Mouse (Mus musculus): ENCODE results near the gene Tdp1. TPM values are rescaled to one million over a fixed set of nuclear protein-coding genes. Genes with fewer than 3 reads are reported as not detected.

The Tdp1 gene
- polyA plus RNA-seq, 1 experiment from 2014 or later, result 21.2 TPM

DNA sequence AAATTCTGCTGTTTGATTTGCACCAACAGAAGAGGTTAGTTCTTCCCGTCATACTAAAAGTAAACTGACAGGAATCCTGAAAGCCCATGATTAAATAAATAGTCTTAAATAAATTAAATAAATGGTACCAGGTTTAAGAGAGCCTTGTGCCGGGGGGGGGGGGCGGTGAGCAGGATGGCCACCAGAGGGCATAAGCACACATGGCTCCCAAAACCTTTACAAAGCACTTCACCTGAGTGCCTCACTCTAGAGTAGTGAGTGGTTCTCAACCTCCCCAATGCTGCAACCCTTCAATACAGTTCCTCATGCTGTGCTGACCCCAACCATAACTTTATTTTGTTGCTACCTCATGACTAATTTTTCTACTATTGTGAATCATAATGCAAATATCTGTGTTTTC, 15.7 kb downstream of the Tdp1 start:
- no peak for ATAC-seq (replicated peaks; ENCODE audit: insufficient number of reproducible peaks, insufficient read depth, low FRiP score, low read depth)
- Histone ChIP-seq H3K9ac (no peak overlapping the region), H3K4me1 (replicated peaks) (peaks cover 13% of the 10 kb centered on the region), H3K36me3 (peaks cover 34% of the 10 kb centered on the region), H3K27me3 (no peaks in the 10 kb centered on the region), H3K4me3 (no peak overlapping the region), H3K9me3 (replicated peaks) (no peaks in the 10 kb centered on the region), H3K27ac (no peak overlapping the region), H3K4me2 (no peak overlapping the region)
- WGBS, result 75% methylated on average over 1 of the region's 3 CpGs

DNA sequence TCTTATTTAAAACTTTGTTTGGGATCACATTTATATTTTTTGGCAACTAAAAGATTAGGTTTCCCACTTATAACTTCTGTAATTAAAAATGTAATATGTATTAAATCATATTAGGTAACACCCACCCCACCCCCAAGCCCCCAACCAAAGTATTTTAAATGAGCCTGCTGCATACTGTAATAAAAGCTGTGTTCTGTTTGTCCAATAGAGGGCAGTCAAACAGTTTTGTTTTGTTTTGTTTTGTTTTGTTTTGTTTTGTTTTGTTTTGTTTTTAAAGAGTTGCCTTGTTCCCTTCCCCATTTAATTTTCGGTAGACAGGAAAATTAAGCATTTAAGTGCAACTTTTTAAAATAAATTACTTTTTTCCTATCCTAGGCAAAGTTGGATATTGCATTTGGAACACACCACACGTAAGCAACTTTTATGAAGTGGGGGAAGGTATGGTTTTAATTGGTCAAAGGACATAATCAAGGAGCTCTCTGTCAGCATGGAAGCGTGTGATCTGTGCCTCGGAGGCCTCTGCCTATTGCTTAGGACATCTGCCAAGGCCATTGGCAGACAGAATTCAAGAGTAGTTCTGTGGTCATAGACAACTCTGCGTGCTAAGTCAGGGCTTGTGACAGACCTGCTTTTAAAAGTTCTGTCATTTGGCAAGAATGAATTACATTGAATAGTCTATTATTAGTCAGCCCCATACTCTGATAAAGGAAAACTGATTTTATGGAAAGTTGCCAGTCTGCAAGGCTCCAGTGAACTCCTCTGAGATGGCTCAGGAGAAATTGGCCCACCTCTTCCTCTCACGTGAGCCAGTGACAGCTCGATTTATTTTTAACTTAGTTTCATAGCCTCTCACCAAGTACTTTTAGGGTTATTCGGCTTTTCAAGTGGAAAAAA, 17.9 kb downstream of the Tdp1 start:
- Histone ChIP-seq H3K9ac (no peak overlapping the region), H3K36me3 (peaks cover 26% of the 10 kb centered on the region; the same call in 1 of the 2 replicates), H3K9me3 (replicated peaks) (no peaks in the 10 kb centered on the region), H3K27me3 (no peaks in the 10 kb centered on the region), H3K4me3 (no peak overlapping the region), H3K4me1 (replicated peaks) (peaks cover 13% of the 10 kb centered on the region), H3K27ac (peak overlapping the region; percentile 90), H3K4me2 (0 out of 2 replicates have a peak overlapping the region, but pooled peaks have one; percentile 30)
- peak; percentile 89 for ATAC-seq (replicated peaks; ENCODE audit: insufficient number of reproducible peaks, insufficient read depth, low FRiP score, low read depth)
- WGBS, result 30% methylated on average over 8 of the region's 8 CpGs

DNA sequence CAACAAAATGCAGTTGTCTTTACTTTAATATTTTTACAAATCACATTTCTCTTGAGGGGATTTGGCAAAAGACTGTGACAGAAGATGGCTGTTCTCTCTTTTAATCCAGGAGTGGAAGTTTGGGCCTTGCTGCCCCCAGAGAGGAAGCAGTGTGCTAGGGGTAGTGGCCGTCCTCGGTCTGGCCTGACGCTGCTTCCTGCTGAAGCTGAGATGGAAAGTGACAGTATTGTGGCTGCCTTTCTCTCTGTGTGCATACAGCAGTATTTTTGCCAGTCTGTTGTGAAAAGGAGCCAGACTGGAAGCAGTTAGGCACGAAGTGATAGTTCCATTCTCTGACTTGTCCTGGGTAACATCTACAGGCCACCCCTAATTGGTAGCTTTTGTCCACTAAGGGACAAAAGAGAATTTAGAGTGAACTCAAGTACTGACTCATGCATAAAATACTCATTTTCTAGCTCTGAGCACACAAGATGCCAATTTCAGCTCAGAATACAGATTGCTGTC, 18.6 kb downstream of the Tdp1 start:
- Histone ChIP-seq H3K4me2 (no peak overlapping the region), H3K9me3 (replicated peaks) (no peaks in the 10 kb centered on the region), H3K27ac (peak overlapping the region; percentile 90), H3K4me3 (no peak overlapping the region), H3K9ac (no peak overlapping the region), H3K4me1 (replicated peaks) (peaks cover 13% of the 10 kb centered on the region), H3K27me3 (no peaks in the 10 kb centered on the region), H3K36me3 (peaks cover 26% of the 10 kb centered on the region; the same call in 1 of the 2 replicates)
- no peak; the same call in 1 of the 2 replicates for ATAC-seq (replicated peaks; ENCODE audit: insufficient number of reproducible peaks, insufficient read depth, low FRiP score, low read depth)
- WGBS, result 50% methylated on average over 4 of the region's 4 CpGs

DNA sequence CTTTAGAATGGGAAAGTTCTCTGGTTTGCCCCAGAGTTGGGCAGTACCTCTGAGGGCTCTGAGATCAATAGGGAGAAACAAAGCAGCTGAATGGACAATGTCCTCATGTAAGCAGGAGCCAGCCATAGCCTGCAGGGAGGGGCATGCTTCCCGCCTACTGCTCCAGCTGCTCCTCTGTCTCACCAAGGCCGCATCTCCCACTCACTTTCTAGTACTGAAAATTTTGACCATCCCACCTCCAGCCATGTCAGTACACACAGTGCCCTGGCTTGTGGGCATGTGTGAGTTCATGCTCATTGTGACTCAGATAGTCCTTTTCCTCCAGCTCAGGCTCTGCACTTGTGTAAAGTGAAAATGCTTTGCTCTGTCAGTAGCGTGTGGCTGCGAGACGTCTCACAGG, 20.2 kb downstream of the Tdp1 start:
- no peak overlapping the region for H3K27ac ChIP-seq
- H3K9ac ChIP-seq, result no peak overlapping the region
- H3K4me2 ChIP-seq, result no peak overlapping the region
- H3K27me3 ChIP-seq, result no peaks in the 10 kb centered on the region
- peaks cover 26% of the 10 kb centered on the region; the same call in 1 of the 2 replicates for H3K36me3 ChIP-seq
- WGBS, result 86% methylated on average over 5 of the region's 5 CpGs
- no peaks in the 10 kb centered on the region for H3K9me3 ChIP-seq (replicated peaks)
- peaks cover 13% of the 10 kb centered on the region for H3K4me1 ChIP-seq (replicated peaks)
- H3K4me3 ChIP-seq, result no peak overlapping the region
- no peak for ATAC-seq (replicated peaks; ENCODE audit: insufficient number of reproducible peaks, insufficient read depth, low FRiP score, low read depth)

DNA sequence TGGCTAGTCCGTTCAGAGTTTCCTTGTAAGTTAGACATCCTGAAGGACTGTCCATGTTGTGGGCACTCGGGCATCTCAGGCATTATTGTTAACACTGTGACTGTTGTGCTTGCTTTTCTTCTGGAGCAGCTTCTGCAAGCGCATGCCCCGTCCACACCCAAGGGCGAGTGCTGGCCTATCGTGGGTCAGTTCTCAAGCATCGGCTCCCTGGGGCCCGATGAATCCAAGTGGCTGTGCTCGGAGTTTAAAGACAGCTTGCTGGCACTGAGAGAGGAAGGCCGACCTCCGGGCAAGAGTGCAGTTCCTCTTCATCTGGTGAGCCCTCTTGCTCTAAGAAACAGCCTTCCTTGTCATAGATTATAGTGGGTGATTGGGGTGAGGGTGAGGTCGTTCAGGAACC, 27.1 kb downstream of the Tdp1 start:
- Histone ChIP-seq H3K9ac (no peak overlapping the region), H3K27ac (no peak overlapping the region), H3K4me3 (no peak overlapping the region), H3K36me3 (peaks cover 41% of the 10 kb centered on the region; the same call in 1 of the 2 replicates), H3K27me3 (no peaks in the 10 kb centered on the region), H3K4me2 (no peak overlapping the region), H3K4me1 (replicated peaks) (peaks cover 4% of the 10 kb centered on the region; the same call in 1 of the 2 replicates), H3K9me3 (replicated peaks) (no peaks in the 10 kb centered on the region)
- 88% methylated on average over 12 of the region's 12 CpGs for WGBS
- no peak for ATAC-seq (replicated peaks; ENCODE audit: insufficient number of reproducible peaks, insufficient read depth, low FRiP score, low read depth)

DNA sequence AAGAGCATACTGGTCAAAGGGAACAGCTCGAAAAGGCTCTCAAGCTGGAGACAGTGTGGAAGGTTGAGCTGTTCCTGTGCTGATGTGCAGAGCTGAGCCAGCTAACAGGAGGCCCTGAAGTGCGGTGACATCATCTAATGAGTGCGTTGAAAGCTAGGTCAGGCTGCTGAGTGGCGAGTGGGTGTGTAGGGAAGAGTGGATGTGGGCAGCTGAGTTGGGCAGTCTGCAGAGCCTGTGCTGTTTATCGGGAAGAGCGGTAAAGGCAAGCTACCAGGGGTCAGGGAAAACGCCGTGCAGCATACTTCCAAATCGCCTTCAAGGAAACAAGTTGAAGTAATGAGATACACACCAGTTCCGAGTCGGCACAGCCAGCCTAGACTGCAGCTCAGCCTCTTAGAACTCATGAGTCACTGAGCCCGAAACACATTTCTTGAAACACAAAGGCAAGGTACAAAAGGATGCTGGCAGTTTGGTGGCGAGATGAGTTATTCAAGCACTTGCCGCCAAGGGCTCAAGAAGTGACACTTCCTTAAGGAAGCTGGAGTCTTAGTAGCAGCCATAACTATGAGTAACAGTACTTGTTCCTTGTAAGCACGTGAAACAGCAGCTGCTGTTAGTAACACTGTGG, 33.6 kb downstream of the Tdp1 start:
- Histone ChIP-seq H3K27ac (no peak overlapping the region; the same call in 1 of the 2 replicates), H3K9ac (no peak overlapping the region), H3K9me3 (replicated peaks) (no peaks in the 10 kb centered on the region), H3K36me3 (peaks cover 28% of the 10 kb centered on the region; the same call in 1 of the 2 replicates), H3K4me1 (replicated peaks) (peaks cover 13% of the 10 kb centered on the region), H3K4me2 (0 out of 2 replicates have a peak overlapping the region, but pooled peaks have one; percentile 30), H3K4me3 (no peak overlapping the region), H3K27me3 (no peaks in the 10 kb centered on the region)
- peak; percentile 88 for ATAC-seq (replicated peaks; ENCODE audit: insufficient number of reproducible peaks, insufficient read depth, low FRiP score, low read depth)
- WGBS, result 48% methylated on average over 15 of the region's 15 CpGs

DNA sequence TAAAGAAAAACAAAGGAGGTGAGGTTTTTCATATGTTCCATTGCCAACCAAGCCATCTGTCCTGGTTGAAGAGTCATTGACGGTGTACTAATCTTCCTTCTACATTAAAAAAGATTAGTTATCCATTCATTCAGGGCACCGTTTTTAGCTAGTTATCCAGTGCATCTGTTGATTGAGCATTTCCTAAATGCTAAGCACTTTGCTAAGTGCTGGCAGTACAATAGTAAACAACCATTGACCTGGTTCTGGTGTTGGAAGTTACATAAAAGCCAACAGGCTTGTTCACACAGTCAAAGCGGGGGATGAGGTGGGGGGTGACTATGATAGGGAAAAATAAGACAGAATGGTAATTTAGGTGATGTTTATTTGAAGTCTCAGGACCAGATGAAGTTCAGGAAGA, 35.3 kb downstream of the Tdp1 start:
- WGBS, result 93% methylated on average over 3 of the region's 3 CpGs
- 0 out of 2 replicates have a peak, but pooled peaks cover 14% of the 10 kb centered on the region for H3K36me3 ChIP-seq

DNA sequence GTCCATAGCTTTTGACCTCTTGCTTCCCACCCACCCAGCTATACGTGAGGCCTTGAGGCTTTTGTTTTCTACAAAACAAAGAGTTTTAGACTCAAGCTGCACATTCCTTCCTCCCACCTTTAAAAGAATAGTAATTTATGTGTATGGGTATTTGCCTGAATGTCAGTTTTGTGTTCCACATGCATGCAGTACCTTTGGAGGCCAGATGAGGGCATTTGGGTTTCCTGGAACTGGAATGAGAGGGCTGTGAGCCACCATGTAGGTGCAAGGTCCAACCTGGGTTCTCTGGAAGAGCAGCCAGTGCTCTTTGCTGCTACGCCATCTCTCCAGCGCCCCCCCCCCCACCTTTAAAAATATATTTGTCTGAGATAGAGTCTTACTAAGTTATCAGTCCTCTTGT, 36.7 kb downstream of the Tdp1 start:
- Histone ChIP-seq H3K4me2 (no peak overlapping the region), H3K9me3 (replicated peaks) (no peaks in the 10 kb centered on the region), H3K27ac (no peak overlapping the region), H3K36me3 (0 out of 2 replicates have a peak, but pooled peaks cover 5% of the 10 kb centered on the region), H3K27me3 (no peaks in the 10 kb centered on the region), H3K9ac (no peak overlapping the region), H3K4me3 (no peak overlapping the region), H3K4me1 (replicated peaks) (peaks cover 15% of the 10 kb centered on the region)
- no peak for ATAC-seq (replicated peaks; ENCODE audit: insufficient number of reproducible peaks, insufficient read depth, low FRiP score, low read depth)
- 82% methylated on average over 3 of the region's 3 CpGs for WGBS

More for the DNA sequence above, 35.3 kb downstream of the Tdp1 start:
- ATAC-seq (replicated peaks; ENCODE audit: insufficient number of reproducible peaks, insufficient read depth, low FRiP score, low read depth), result no peak
- no peak overlapping the region for H3K4me3 ChIP-seq
- peaks cover 13% of the 10 kb centered on the region for H3K4me1 ChIP-seq (replicated peaks)
- H3K27me3 ChIP-seq, result no peaks in the 10 kb centered on the region
- H3K4me2 ChIP-seq, result no peak overlapping the region
- H3K27ac ChIP-seq, result no peak overlapping the region
- H3K9me3 ChIP-seq (replicated peaks), result no peaks in the 10 kb centered on the region
- H3K9ac ChIP-seq, result no peak overlapping the region

DNA sequence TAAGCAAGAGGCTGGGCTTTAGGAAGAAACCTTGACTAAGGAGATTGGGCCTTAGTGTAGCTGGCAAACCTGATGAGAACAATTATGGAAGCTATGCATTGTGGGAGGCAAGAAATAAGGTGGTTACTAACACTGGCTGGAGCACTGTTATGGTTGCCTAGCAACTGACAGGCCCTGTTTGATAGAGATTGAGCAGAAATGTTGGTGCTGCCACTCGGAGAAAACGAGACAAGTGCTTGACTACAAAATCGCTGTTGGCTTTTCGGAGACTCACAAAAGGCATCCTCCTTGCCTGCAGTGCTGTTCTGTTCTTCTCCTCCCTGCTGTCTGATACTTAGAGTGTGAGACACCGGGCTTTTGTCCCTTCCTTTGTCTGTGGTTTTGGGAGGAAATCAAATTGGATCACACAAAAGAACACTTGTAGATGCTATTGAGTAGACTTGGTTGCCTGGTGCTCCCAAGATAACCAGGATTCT, 38.9 kb downstream of the Tdp1 start:
- H3K36me3 ChIP-seq, result 0 out of 2 replicates have a peak, but pooled peaks cover 5% of the 10 kb centered on the region
- H3K4me2 ChIP-seq, result no peak overlapping the region
- H3K27ac ChIP-seq, result no peak overlapping the region
- H3K9me3 ChIP-seq (replicated peaks), result no peaks in the 10 kb centered on the region
- H3K9ac ChIP-seq, result no peak overlapping the region
- 38% methylated on average over 5 of the region's 5 CpGs for WGBS
- H3K4me1 ChIP-seq (replicated peaks), result peaks cover 6% of the 10 kb centered on the region; the same call in 1 of the 2 replicates
- no peaks in the 10 kb centered on the region for H3K27me3 ChIP-seq
- H3K4me3 ChIP-seq, result no peak overlapping the region
- ATAC-seq (replicated peaks; ENCODE audit: insufficient number of reproducible peaks, insufficient read depth, low FRiP score, low read depth), result no peak

DNA sequence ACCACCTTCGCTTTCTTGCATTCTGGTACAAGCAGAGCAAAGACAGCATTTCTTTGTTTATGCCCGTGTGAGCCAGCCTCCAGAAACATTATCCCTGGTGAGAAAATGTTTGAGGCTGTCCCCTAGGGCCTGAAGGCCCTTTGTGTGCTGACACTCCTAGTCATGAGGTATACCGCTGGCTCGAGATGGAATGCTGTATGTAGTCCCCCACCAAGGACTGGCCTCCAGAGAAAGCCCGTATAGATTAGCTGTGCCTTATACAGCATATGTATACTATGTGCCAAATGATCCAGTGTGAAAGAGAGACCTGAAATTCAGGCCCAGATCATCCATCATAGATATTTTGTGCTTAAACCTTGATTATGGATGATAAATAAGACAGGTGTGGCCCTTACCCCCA, 39.4 kb downstream of the Tdp1 start:
- no peak for ATAC-seq (replicated peaks; ENCODE audit: insufficient number of reproducible peaks, insufficient read depth, low FRiP score, low read depth)
- Histone ChIP-seq H3K4me1 (replicated peaks) (0 out of 2 replicates have a peak, but pooled peaks cover 3% of the 10 kb centered on the region), H3K27me3 (no peaks in the 10 kb centered on the region), H3K9me3 (replicated peaks) (no peaks in the 10 kb centered on the region), H3K36me3 (0 out of 2 replicates have a peak, but pooled peaks cover 5% of the 10 kb centered on the region), H3K9ac (no peak overlapping the region), H3K4me3 (no peak overlapping the region), H3K27ac (no peak overlapping the region), H3K4me2 (no peak overlapping the region)
- 68% methylated on average over 5 of the region's 5 CpGs for WGBS

DNA sequence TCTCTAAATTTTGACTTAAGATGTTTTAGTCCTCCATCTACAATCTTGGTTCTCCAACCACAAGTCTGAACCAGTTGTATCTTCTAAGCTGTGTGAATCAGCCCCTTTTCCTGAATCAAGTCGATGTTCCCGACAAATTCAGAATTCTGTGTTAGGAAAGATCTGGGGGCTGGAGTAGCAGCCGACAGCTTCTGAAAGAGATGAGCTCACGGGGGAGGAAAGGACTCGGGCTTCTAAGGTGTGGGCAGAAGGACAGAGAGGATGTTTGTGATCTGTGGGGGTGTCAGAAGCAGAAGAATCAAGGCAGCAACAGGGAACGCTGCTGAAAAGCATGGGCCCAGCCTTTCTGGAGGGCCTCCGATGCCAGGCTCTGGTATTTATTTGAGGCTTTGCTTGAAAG, 44.0 kb downstream of the Tdp1 start:
- no peaks in the 10 kb centered on the region for H3K36me3 ChIP-seq
- whole genome bisulfite sequencing, result 81% methylated on average over 7 of the region's 7 CpGs
- no peak overlapping the region for H3K4me2 ChIP-seq
- H3K9me3 ChIP-seq (replicated peaks), result no peaks in the 10 kb centered on the region
- no peak overlapping the region for H3K9ac ChIP-seq
- H3K4me3 ChIP-seq, result no peak overlapping the region
- H3K27me3 ChIP-seq, result no peaks in the 10 kb centered on the region
- no peak overlapping the region for H3K27ac ChIP-seq
- no peak for ATAC-seq (replicated peaks; ENCODE audit: insufficient number of reproducible peaks, insufficient read depth, low FRiP score, low read depth)
- 0 out of 2 replicates have a peak, but pooled peaks cover 3% of the 10 kb centered on the region for H3K4me1 ChIP-seq (replicated peaks)
